Mouse (Mus musculus) brown adipose tissue, adult 24 weeks (tissue): ENCODE results near the gene Kcnq4. TPM values are rescaled to one million over a fixed set of nuclear protein-coding genes. Genes with fewer than 3 reads are reported as not detected.

ENCODE experiments used
- H3K27ac ChIP-seq: fragments of 200-500 bp; replicated peaks from 2 replicates; pipeline ENCODE4 v1.5.1; 2012; ENCODE audit warnings: low read depth, mild to moderate bottlenecking, low read length
- H3K4me1 ChIP-seq: fragments of 200-500 bp; 2 replicates; pipeline ENCODE4 v1.6.1; 2012; ENCODE audit warnings: low read length, mixed read lengths; ENCODE audit not compliant: control insufficient read depth, insufficient read depth, insufficient read length
- H3K4me3 ChIP-seq: fragments of 200-500 bp; 2 replicates; pipeline ENCODE4 v1.5.1; 2012; ENCODE audit warnings: low read depth, mild to moderate bottlenecking, low read length, moderate library complexity; ENCODE audit not compliant: insufficient read depth
- polyA plus RNA-seq: library from polyadenylated mRNA; stranded (reverse); fragments of >200 nt; gene quantifications from 2 replicates; pipeline ENCODE4 v1.2.4, GENCODE M21; 2012; ENCODE audit not compliant: missing spikeins, insufficient read depth, insufficient read length

The Kcnq4 gene
- polyA plus RNA-seq, 1 experiment: 0.59 TPM

DNA sequence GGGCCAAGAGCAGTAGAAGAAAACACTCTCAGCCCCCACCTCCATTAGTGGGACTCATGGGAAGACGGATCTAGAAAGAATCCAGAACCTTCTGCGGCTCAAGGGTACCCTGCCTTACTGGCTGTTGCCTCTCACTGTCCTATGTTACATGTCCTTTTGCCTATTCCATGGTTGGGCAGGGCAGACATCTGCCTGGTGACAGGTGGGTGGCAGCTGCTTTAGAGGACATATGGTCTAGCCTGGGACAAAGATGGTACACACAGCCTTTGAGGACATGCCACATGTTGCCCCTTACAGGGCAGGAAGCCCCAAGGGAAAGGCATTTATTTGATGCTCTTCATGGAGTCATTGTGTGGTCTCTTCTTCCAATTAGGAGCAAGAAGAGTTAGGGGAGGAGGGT lies 45.9 kb downstream of the Kcnq4 start:
- Histone ChIP-seq H3K4me3 (no peak overlapping the region), H3K27ac (no peak overlapping the region), H3K4me1 (no peaks in the 10 kb centered on the region)

- H3K27ac ChIP-seq: no peak overlapping the region
- H3K4me3 ChIP-seq: no peak overlapping the region
Measured at GRCm38 (mm10) chr4:120702056-120702455, 46.4 kb downstream of the Kcnq4 start.

DNA sequence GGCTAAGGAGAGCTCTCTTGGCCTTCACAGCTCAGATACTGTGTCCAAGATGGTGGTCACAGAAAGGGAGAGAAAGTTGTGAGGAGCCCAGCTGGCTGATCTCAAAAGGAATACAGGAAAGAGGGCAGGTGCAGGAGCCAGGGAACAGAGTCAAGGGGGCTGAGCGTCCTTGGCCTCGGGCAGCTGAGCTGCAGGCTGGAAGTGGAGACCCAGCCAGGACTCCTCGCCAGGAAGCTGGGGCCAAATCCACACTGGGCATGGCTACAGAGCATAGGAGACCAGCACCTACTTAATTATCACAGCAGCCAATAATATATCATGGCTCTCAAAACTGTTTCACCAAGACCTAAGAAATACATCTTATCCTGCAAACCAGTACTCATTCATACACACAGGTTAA lies 47.2 kb downstream of the Kcnq4 start:
- H3K27ac ChIP-seq: no peak overlapping the region
- no peaks in the 10 kb centered on the region for H3K4me1 ChIP-seq
- H3K4me3 ChIP-seq: no peak overlapping the region

More at GRCm38 (mm10) chr4:120702056-120702455, 46.4 kb downstream of the Kcnq4 start:
- no peaks in the 10 kb centered on the region for H3K4me1 ChIP-seq

- H3K4me3 ChIP-seq: no peak overlapping the region
- no peaks in the 10 kb centered on the region for H3K4me1 ChIP-seq
- H3K27ac ChIP-seq: no peak overlapping the region
Measured at GRCm38 (mm10) chr4:120697799-120698484, 50.5 kb downstream of the Kcnq4 start.

GRCm38 (mm10) chr4:120697353-120697752 lies 51.1 kb downstream of the Kcnq4 start:
- Histone ChIP-seq H3K4me1 (no peaks in the 10 kb centered on the region), H3K4me3 (no peak overlapping the region), H3K27ac (no peak overlapping the region)

- Histone ChIP-seq H3K4me3 (no peak overlapping the region), H3K4me1 (no peaks in the 10 kb centered on the region), H3K27ac (no peak overlapping the region)
Measured at GRCm38 (mm10) chr4:120692717-120693116, 55.7 kb downstream of the Kcnq4 start.

GRCm38 (mm10) chr4:120689317-120689716 lies 59.1 kb downstream of the Kcnq4 start:
- Histone ChIP-seq H3K27ac (no peak overlapping the region), H3K4me3 (no peak overlapping the region), H3K4me1 (no peaks in the 10 kb centered on the region)

GRCm38 (mm10) chr4:120687282-120687681 lies 61.1 kb downstream of the Kcnq4 start:
- Histone ChIP-seq H3K4me1 (no peaks in the 10 kb centered on the region), H3K4me3 (no peak overlapping the region), H3K27ac (no peak overlapping the region)

DNA sequence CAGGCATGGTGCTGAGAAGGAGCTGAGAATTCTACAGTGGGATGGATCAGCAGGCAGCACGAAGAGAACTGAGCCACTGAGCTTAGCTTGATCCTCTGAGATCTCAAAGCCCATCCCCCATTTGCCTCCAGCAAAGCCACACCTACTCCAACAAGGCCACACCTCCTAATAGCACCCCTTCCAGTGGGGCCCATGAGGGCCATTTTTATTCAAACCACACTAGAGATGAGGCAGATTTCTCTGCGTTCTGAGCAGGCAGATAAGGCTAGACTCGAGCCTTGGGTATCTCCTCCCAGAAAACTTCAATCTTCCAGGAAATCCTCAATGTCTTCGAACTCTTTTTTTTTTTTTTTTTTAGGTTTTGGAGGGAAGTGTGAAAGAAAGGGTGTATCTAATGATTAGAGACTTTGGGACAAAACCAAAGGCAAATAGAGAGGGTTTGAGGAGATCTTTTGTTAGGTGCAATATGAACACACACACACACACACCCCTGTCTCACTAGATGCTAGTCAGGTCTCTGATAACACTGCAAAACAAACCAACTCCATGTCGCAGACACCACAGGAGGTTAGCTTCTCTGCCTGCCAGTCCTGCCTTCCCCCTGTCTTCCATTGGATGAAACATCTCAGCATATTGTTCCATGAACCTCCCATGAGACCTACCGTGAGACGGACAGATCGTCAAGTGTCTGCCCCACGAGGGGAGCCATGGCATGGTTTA lies 65.0 kb downstream of the Kcnq4 start:
- H3K27ac ChIP-seq: no peak overlapping the region
- H3K4me1 ChIP-seq: no peaks in the 10 kb centered on the region
- H3K4me3 ChIP-seq: no peak overlapping the region

DNA sequence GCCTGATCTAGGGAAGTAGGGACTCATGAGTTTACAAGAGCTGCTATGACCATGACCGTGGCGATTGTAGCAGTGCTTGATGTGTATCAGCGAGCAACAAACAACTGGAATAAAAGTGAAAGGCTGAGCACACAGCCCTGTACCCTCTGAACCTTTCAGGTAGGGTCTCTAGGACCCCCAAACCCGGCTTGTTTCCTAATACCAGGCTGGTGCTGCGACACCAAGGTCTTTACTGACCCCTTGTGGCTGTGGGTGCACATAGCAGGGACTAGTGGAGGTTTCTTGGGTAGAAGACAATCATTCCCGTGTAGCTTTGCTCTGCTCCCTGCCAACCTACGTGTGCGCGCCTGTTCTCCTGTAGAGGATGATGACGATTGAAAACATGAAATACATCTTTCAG lies 66.2 kb downstream of the Kcnq4 start:
- Histone ChIP-seq H3K27ac (no peak overlapping the region), H3K4me1 (no peaks in the 10 kb centered on the region), H3K4me3 (no peak overlapping the region)

- Histone ChIP-seq H3K27ac (no peak overlapping the region), H3K4me1 (no peaks in the 10 kb centered on the region), H3K4me3 (no peak overlapping the region)
Measured at GRCm38 (mm10) chr4:120680953-120681352, 67.5 kb downstream of the Kcnq4 start.

GRCm38 (mm10) chr4:120675640-120676039 lies 72.8 kb downstream of the Kcnq4 start:
- H3K4me1 ChIP-seq: no peaks in the 10 kb centered on the region
- no peak overlapping the region for H3K27ac ChIP-seq
- no peak overlapping the region for H3K4me3 ChIP-seq

DNA sequence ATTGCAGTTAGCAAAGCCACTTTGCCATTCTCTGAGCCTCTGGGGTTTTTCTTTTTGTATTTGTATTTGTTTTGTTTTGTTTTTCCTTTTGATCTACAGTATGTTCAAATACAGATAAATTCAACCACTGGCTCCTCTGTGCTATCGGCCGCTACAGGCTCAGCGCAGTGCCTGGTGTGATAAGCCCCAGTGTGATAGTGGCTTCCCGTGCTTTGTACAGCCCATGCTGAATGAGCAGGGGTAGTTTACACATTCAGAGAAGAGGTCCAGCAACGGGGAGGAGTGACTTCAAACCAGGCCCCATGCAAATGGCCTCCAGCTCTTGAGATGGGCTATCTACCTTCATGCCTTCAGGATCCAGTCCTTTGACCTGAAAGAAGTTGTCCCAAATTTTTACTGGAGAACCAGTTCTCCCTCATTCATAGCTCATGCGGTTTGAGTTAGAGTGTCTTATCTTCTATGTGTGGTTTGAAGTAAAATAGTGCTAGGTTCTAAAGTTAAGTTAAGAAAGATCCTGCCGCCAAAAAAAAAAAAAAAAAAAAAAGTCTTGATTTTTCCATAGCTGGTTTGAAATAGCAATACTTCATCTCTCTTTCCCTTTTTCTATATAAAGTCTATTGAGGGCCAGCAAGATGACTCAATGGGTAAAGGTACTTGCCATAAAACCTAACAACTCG lies 73.5 kb downstream of the Kcnq4 start:
- no peaks in the 10 kb centered on the region for H3K4me1 ChIP-seq
- no peak overlapping the region for H3K27ac ChIP-seq
- H3K4me3 ChIP-seq: no peak overlapping the region

DNA sequence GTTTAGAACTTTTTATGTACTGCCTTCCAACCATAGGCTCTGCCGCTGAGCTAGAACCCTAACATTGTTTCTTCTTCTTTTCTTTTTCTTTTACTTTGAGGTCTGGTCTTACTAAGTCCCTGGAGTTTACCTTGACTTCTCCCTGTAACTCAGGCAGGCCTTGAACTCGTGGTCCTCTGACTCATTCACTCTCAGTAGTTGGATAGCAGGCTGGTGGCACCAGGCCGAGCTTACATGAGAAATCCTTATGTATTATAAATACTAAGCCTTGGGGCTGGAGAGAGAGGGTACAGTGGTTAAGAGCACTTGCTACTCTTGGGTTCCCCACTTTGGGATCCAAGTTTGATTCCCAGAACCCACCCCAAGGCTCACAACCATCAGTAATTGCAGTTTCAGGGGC lies 74.8 kb downstream of the Kcnq4 start:
- H3K27ac ChIP-seq: no peak overlapping the region
- H3K4me3 ChIP-seq: no peak overlapping the region
- no peaks in the 10 kb centered on the region for H3K4me1 ChIP-seq

DNA sequence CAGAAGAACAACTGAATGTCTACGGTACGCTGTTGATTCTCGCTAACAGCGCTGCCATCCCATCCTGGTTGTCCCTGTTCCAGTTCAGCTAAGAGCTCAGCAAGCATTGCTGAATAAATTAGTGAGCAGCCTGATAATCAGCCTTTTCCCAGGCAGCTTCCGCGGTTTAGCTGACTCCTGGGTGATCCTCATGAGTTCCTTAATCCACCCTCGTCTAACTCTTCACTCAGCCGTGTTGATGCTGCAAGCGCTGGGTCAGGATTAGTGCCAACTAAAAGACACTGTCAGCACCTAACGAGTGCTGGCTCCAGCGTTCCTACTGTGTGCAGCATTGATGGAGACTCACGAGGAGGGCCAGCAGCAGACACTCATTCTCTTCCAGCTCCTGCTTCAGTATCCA lies 77.4 kb downstream of the Kcnq4 start:
- Histone ChIP-seq H3K27ac (no peak overlapping the region), H3K4me1 (no peaks in the 10 kb centered on the region), H3K4me3 (no peak overlapping the region)
